Mouse (Mus musculus): ENCODE results near the gene Tssk4.

Gene Tssk4

DNA sequence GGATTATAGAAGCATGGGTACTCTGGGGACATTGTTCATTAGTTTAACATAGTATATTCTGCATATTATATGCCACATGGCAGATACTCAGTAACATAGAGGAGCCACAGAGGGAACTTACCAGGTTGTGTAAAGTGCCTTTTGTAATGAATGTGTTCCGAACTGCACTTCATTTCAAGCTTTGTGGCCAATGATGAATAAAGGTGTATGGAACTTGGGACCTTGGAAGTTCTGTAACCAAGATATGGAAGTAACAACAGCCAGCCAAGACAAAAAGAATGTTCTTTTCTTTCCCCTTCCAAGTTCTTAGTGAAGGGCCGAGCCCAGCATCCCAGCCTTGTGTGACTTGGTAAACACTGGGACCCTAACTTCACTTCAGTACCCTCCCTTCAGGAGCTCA, at the start of gene Tssk4:
Gene Tssk4, plus strand, starts transcription at position 301 of the 400 bp plus-strand sequence.
- in situ Hi-C loops (cut with MboI; ENCODE audit: low sequenced_read_pairs) = no loop called here

- in situ Hi-C loops (cut with MboI; ENCODE audit: low sequenced_read_pairs) = no loop called here
These were observed 46.7 kb upstream of the Tssk4 start, which contains the start of gene Irf9 for GRCm38 (mm10) chr14:55603271-55603632. Gene Irf9 (plus strand): TSS chr14:55603571.

GRCm38 (mm10) chr14:55603633-55604576, 46.1 kb upstream of the Tssk4 start:
- in situ Hi-C loops (cut with MboI; ENCODE audit: low sequenced_read_pairs) = no loop called here

- in situ Hi-C loops (cut with MboI; ENCODE audit: low sequenced_read_pairs) = no loop called here
These were observed 45.2 kb upstream of the Tssk4 start for GRCm38 (mm10) chr14:55604823-55605222.

DNA sequence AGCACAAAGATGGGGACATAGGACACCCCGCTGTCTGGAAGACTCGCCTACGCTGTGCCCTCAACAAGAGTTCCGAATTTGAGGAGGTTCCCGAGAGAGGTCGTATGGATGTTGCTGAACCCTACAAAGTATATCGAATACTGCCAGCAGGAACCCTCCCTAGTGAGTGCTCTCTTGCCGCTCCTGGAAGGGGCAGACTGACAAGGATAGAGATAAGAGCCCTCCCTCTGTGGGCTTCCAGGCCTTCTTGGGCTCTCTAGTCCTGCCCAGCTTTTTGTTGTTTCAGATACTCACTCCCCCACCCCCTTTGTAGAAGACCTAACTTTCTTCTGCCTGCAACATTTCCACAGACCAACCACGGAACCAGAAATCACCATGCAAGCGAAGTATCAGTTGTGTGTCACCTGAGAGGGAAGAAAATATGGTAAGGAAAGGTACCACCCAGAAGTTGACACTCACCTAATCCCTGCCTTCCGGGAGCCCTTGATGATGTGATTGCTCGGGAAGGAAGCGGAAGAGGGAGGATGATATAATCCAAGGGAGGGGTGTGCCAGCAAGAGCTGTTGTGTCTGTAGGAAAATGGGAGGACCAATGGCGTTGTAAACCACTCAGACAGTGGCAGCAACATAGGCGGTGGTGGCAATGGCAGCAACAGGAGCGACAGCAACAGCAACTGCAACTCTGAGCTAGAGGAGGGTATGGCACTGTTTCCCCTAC, 44.1 kb upstream of the Tssk4 start:
- in situ Hi-C loops (cut with MboI; ENCODE audit: low sequenced_read_pairs) = no loop called here

GRCm38 (mm10) chr14:55608339-55608738, 41.6 kb upstream of the Tssk4 start:
- in situ Hi-C loops (cut with MboI; ENCODE audit: low sequenced_read_pairs) = no loop called here

GRCm38 (mm10) chr14:55613346-55613745, 36.6 kb upstream of the Tssk4 start:
- in situ Hi-C loops (cut with MboI; ENCODE audit: low sequenced_read_pairs) = no loop called here

DNA sequence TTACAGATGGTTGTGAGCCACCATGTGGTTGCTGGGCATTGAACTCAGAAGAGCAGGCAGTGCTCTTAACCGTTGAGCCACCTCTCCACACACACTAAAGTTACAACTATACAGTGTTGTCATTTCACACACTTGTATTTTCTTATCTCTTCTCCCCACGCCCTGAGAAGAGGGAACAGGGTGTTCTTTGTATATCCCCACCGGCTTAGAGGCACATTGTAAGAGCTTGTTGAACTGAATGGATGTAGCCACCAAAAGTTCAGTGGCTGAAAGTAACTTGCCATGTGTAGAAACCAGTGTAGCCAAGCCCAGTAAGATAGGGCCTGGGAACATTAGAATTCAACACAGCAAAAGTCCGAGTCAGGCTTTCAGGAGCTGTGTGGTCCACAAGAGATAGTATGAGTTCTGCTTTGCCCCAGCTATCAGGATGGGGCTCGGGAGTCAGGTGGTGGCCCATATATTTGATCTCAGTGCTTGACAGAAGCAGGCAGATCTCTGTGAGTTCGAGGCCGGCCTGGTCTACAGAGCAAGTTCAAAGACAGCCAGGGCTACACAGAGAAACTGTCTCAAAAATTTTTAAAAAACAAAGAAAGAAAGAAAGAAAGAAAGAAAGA, 35.3 kb upstream of the Tssk4 start:
- in situ Hi-C loops (cut with MboI; ENCODE audit: low sequenced_read_pairs) = no loop called here

DNA sequence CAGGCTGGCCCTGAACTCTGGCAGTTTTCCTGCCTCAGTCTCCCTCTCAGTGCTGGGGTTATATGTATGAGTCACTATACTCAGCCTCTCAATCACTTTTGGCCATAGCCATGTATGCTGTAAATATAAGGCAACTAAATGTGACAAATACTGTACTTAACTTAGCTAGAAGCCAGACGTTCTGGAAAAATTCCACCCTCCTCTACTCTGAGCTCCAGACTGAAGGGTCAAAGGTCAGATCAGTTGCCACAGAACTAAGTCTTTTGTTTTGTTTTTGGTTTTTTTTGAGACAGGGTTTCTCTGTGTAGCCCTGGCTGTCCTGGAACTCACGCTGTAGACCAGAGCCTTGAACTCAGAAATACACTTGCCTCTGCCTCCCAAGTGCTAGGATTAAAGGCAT, 34.1 kb upstream of the Tssk4 start:
- in situ Hi-C loops (cut with MboI; ENCODE audit: low sequenced_read_pairs) = no loop called here

GRCm38 (mm10) chr14:55616844-55617243, 33.1 kb upstream of the Tssk4 start:
- in situ Hi-C loops (cut with MboI; ENCODE audit: low sequenced_read_pairs) = no loop called here

DNA sequence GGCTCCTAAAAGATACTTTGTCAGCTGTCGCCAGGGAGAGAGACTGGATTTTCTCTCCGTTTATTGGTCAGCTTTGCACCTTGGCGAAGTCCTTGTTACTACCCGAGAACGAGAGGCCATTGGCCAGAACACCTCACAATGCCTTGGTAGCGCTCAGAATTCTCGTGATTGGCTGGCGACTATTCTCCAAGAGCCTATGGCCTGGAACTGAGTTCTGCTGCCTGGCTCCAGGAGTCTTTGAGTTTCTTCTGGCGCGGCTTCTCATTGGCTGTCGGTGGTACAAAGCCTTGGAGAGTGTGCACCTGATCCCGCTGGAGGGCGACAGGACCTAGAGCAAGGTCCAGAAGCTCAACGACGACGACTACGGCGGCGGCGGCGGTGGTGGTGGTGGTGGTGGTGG, 32.2 kb upstream of the Tssk4 start, which contains the start of gene Rec8:
Gene Rec8, plus strand, starts transcription at position 216 of the 400 bp plus-strand sequence.
- in situ Hi-C loops (cut with MboI; ENCODE audit: low sequenced_read_pairs) = no loop called here

DNA sequence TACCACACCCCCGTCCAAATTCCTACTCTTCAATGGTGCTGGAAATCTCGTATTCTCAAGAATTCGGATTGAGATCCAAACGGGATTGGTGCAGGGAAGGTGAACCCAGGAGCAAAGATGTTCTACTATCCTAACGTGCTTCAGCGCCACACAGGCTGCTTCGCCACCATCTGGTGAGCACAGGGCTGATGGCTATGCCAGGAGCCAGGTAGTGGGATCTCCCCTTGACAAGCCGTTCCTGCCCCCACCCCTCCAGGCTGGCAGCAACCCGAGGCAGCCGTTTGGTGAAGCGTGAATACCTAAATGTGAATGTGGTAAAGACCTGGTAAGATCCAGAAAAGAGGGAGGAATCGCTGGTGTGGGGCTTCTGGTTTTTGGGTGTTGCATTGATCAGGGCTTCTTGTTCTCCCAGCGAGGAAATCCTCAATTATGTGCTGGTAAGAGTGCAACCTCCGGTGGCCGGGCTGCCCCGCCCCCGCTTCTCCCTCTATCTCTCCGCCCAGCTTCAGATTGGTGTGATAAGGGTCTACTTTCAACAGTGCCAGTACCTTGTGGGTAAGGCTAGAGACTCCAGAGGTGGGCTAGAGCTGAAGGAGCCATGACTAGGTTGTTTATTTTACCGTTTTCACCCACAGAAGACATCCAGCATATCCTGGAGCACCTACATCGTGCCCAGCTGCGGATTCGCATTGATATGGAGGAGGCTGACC, 31.3 kb upstream of the Tssk4 start:
- in situ Hi-C loops (cut with MboI; ENCODE audit: low sequenced_read_pairs) = no loop called here

DNA sequence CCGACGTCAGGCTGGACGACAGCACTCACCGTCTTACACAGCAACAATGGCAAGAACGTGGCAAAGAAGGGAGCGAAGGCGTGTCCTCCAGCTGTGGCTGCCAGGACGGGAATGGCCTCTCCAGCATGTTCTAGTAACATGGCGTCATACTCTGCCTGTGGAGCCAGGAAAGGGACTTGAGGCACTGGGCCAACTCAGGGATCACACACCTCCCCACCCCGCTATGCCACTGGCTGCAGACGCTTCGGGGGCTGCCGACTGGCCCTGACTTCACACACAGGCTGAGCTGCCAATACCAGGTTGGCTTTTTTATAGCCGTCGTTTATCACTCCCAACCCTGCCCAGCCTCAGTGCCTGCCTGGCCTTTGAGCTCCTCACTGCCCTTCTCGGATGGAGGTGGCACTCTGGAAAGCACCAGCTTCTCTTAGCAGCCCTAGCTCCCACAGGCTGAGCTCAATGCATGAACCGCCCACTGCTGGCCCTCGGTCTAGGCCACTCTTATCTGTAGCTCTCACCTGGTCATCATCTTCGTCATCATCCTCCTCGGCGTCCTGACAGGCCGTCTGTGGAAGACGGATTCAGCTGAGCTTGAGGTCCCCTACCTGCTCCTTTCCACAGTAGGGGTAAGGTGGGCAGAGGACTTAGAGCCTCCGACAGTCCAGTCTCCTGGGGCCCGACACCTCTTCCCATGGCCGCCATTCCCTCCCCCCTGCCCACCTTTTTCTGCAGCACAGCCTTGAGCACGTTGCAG, 21.7 kb upstream of the Tssk4 start:
- in situ Hi-C loops (cut with MboI; ENCODE audit: low sequenced_read_pairs) = no loop called here

- in situ Hi-C loops (cut with MboI; ENCODE audit: low sequenced_read_pairs) = no loop called here
These were observed 20.7 kb upstream of the Tssk4 start for GRCm38 (mm10) chr14:55629312-55629711.

DNA sequence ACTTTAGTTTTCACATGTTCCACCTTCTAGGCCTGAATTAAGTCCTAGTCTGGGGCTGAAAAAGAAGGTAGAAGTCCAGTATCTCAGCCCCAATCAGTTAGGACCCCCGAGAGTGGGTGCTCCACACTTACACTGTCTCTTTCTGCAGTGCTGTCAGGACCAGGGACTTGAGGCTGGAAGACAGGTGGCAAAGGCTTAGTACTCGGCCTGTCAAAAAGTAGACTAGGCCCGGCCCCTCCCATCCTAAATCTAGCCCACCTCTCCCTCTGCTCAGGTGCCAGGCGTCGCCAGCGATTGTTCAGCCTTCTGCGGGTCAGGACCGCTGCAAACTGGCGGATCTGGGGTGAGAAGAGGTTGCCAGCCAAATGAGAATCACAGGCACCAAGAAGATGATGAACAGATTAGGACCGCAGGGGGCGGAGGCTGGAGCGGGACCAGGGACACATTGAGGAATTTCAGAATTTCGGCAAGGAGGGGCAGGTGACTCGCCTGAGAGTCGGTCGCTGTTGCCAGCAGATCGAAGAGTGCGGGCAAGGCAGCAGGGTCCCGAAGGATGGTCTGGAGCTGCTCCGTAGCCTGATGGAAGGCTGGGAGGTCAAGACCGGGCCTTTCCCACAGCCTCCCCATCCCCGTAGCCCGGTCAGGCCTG, 15.0 kb upstream of the Tssk4 start:
- in situ Hi-C loops (cut with MboI; ENCODE audit: low sequenced_read_pairs) = no loop called here

GRCm38 (mm10) chr14:55635523-55636007, 14.4 kb upstream of the Tssk4 start, which contains the start of gene Ipo4:
Gene Ipo4 (minus strand): TSS chr14:55635957.
- in situ Hi-C loops (cut with MboI; ENCODE audit: low sequenced_read_pairs) = no loop called here

GRCm38 (mm10) chr14:55637795-55638194, 12.2 kb upstream of the Tssk4 start, which contains the start of gene Gm49378:
Gene Gm49378 (minus strand): TSS chr14:55637895.
- in situ Hi-C loops (cut with MboI; ENCODE audit: low sequenced_read_pairs) = no loop called here

GRCm38 (mm10) chr14:55640816-55641215, 9.2 kb upstream of the Tssk4 start:
- in situ Hi-C loops (cut with MboI; ENCODE audit: low sequenced_read_pairs) = no loop called here

DNA sequence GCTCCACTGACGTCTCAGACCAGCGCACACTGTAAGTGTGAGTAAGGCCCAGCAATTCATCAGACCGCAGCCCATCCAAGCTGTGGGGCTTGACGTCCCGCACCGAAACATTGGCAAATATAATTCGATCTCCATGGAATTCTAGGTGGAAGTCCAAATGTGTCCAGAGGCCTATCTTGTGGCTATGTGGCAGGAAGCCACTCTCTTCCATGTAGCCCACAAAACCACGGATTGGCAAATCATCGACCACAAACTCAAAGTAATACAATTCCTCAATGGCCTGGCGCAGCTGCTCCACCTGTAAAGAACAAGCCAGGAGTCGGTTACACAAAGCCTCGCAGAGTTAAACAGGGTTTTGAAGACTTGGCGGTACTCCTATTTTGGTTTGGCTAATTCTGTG, 8.7 kb upstream of the Tssk4 start:
- in situ Hi-C loops (cut with MboI; ENCODE audit: low sequenced_read_pairs) = no loop called here
